Mouse (Mus musculus) myocyte (in vitro differentiated cells): Measurements from ENCODE around the gene Aqp3.

Experiments used
- CEBPB ChIP-seq: IDR thresholded peaks from 2 replicates; pipeline ENCODE4 v1.6.1; 2011; ENCODE audit warnings: mild to moderate bottlenecking, moderate library complexity; ENCODE audit not compliant: poor library complexity, insufficient read depth, severe bottlenecking
- E2F4 ChIP-seq: IDR thresholded peaks from one replicate; pipeline ENCODE4 v1.6.1; 2011; ENCODE audit warnings: mild to moderate bottlenecking, control low read depth, moderate library complexity; ENCODE audit not compliant: insufficient read depth
- MAX ChIP-seq: IDR thresholded peaks from one replicate; pipeline ENCODE4 v1.6.1; 2011; ENCODE audit warnings: low read depth, mild to moderate bottlenecking, control low read depth
- MYOD1 ChIP-seq, 3 experiments: IDR thresholded peaks; one replicate each; pipeline ENCODE4 v1.6.1; 2011; ENCODE audit warnings: control low read depth in 2 of 3, low read depth in 2 of 3, mild to moderate bottlenecking in 2 of 3, moderate library complexity in 1 of 3; ENCODE audit not compliant: insufficient read length in 2 of 3, control insufficient read depth in 1 of 3
- MYOG ChIP-seq, 3 experiments: IDR thresholded peaks; one replicate each; pipeline ENCODE4 v1.6.1; 2011; ENCODE audit warnings: control low read depth in 2 of 3, low read depth in 2 of 3, mild to moderate bottlenecking in 2 of 3; ENCODE audit not compliant: insufficient read length in 2 of 3, control insufficient read depth in 1 of 3, insufficient read depth in 1 of 3
- POLR2A ChIP-seq: IDR thresholded peaks from one replicate; pipeline ENCODE4 v1.6.1; 2011; ENCODE audit warnings: low read depth, mild to moderate bottlenecking, control low read depth, moderate library complexity; ENCODE audit not compliant: insufficient read length
- POLR2AphosphoS2 ChIP-seq: IDR thresholded peaks from one replicate; pipeline ENCODE4 v1.6.1; 2011; ENCODE audit warnings: low read depth, control low read depth; ENCODE audit not compliant: insufficient read length
- REST ChIP-seq: IDR thresholded peaks from one replicate; pipeline ENCODE4 v1.6.1; 2011; ENCODE audit warnings: mild to moderate bottlenecking, control low read depth, moderate library complexity; ENCODE audit not compliant: insufficient read depth, insufficient read length
- TCF12 ChIP-seq: IDR thresholded peaks from one replicate; pipeline ENCODE4 v1.6.1; 2011; ENCODE audit warnings: mild to moderate bottlenecking, control low read depth; ENCODE audit not compliant: poor library complexity, insufficient read depth, severe bottlenecking
- USF1 ChIP-seq: IDR thresholded peaks from one replicate; pipeline ENCODE4 v1.6.1; 2011; ENCODE audit warnings: low read depth, mild to moderate bottlenecking, control low read depth, moderate library complexity

DNA sequence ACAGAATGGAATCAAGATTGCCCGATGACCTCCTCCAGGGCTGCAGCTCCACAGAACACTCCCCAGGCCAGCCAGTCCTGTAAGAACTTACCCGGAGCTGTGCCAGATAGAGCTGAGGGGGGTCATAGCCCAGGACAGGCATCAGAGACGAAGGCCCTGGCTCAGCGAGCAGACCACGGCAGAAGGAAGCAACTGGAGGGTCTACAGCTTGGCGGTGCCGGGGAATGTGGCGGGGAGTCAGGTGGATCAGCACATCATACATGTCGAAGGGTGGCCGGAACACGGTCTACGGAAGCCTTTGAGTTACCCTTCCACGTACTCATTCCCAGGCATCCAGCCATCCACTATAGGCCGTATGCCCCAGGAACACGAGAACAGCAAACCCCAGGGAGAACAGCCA lies 17.8 kb upstream of the Aqp3 start:
- no peak for TF ChIP-seq E2F4
- TF ChIP-seq POLR2A, result no peak
- no peak for TF ChIP-seq USF1
- TF ChIP-seq MYOD1 (IDR thresholded peaks at IDR 0.05; ENCODE audit: control insufficient read depth in 1 of 3, insufficient read length in 2 of 3, low read depth in 2 of 3), result no peak
- TF ChIP-seq POLR2AphosphoS2, result no peak
- no peak for TF ChIP-seq MAX
- no peak for TF ChIP-seq REST
- no peak for TF ChIP-seq CEBPB
- no peak for TF ChIP-seq TCF12
- TF ChIP-seq MYOG (IDR thresholded peaks at IDR 0.05; ENCODE audit: control insufficient read depth in 1 of 3, insufficient read depth in 1 of 3, insufficient read length in 2 of 3, low read depth in 2 of 3), result no peak
